Mouse (Mus musculus) heart, embryonic 15.5 days (tissue): ENCODE results near the gene H2afz. TPM values are rescaled to one million over a fixed set of nuclear protein-coding genes. Genes with fewer than 3 reads are reported as not detected.

ENCODE experiments used
- ATAC-seq: fragments of 200-750 bp; cut with Nextera tagmentation; replicated peaks from 2 replicates; pipeline ENCODE4 v1.8.0; 2017; ENCODE audit warnings: low read depth, moderate TSS enrichment; ENCODE audit not compliant: insufficient number of reproducible peaks, insufficient read depth, low FRiP score
- H3K27ac ChIP-seq: fragments of 300-500 bp; sonication (generic); 2 replicates; pipeline ENCODE4 v1.5.1; 2015; ENCODE audit warnings: mild to moderate bottlenecking, inconsistent platforms
- H3K27me3 ChIP-seq: fragments of 300-500 bp; sonication (generic); 2 replicates; pipeline ENCODE4 v1.6.1; 2015; ENCODE audit warnings: inconsistent platforms
- H3K36me3 ChIP-seq: fragments of 300-500 bp; sonication (generic); 2 replicates; pipeline ENCODE4 v1.6.1; 2015; ENCODE audit warnings: mild to moderate bottlenecking, inconsistent platforms
- H3K4me1 ChIP-seq: fragments of 300-500 bp; sonication (generic); replicated peaks from 2 replicates; pipeline ENCODE4 v1.6.1; 2015; ENCODE audit warnings: inconsistent platforms
- H3K4me2 ChIP-seq: fragments of 300-500 bp; sonication (generic); 2 replicates; pipeline ENCODE4 v1.6.1; 2015; ENCODE audit warnings: inconsistent platforms, mild to moderate bottlenecking, moderate library complexity
- H3K4me3 ChIP-seq: fragments of 300-500 bp; sonication (generic); 2 replicates; pipeline ENCODE4 v1.5.1; 2015; ENCODE audit warnings: mild to moderate bottlenecking, inconsistent platforms
- H3K9ac ChIP-seq: fragments of 300-500 bp; sonication (generic); 2 replicates; pipeline ENCODE4 v1.6.1; 2015; ENCODE audit warnings: mild to moderate bottlenecking, inconsistent platforms
- H3K9me3 ChIP-seq: fragments of 300-500 bp; sonication (generic); replicated peaks from 2 replicates; pipeline ENCODE4 v1.6.1; 2016; ENCODE audit warnings: inconsistent platforms
- WGBS: fragments of 180-500 bp; shearing (Covaris S2); methylation state at CpG from one replicate; pipeline ENCODE4 v1.1.7; 2015; ENCODE audit warnings: mixed read lengths; 5-methylcytosine and 5-hydroxymethylcytosine counted together
- polyA plus RNA-seq: library from polyadenylated mRNA; unstranded; fragments of >200 nt; fragmentation: Nextera tagmentation; extraction: Ambion mirVana; gene quantifications from 2 replicates; pipeline ENCODE4 v1.2.1, GENCODE M21; 2015

Gene H2afz
- 920 and 981 TPM in 2 replicates for polyA plus RNA-seq

DNA sequence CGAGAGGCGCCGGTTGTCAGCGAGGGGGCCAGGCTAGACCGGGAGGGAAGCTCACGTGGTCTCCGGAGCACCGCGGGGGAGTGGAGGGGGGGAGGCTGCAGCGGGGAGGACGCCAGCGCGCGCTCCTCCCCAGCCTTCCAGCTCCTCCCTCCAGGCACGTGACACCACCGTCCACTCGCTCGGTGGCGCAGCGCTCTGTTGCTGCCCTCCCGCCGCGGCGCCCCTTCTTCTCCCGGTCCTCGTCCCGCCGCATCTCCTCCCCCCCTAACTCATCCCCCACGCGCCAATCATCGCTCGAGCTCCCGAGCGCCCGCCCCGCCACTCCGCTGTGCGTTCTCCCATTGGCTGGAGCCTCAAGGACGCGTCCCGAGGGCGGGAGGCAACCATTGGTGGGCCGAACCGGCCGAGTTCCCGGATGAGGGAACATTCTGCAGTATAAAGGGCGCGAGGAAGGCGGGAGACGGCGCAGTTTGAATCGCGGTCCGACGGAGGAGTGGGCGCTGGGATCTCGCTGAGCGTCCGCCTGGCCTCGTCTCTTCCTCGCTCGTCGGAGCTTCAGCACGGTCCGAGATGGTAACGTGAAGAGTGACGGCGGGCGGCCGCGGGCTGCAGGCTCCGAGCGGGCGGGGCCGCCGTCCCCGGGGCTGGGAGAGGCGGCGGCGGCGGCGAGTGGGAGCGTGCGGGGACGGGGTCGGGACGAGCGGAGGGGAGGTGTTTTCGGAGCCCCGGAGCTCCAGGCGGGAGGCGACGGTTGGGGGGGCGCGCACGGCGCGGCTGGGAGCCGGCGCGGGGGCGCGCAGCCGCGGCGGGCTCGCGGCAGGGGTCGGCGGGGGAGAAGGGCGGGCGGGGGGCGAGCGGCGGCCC is at the start of gene H2afz:
H2afz (plus strand) TSS at position 364 of the 864 bp plus-strand sequence.
- Histone ChIP-seq H3K4me1 (peaks cover 31% of the 10 kb centered on the region), H3K36me3 (peaks cover 4% of the 10 kb centered on the region; the same call in 1 of the 2 replicates), H3K9ac (peak within 1 kb of the TSS; percentile 92), H3K27ac (peak within 1 kb of the TSS; percentile 96), H3K9me3 (no peaks in the 10 kb centered on the region), H3K27me3 (no peaks in the 10 kb centered on the region), H3K4me2 (peak within 1 kb of the TSS; percentile 77), H3K4me3 (peak within 1 kb of the TSS; percentile 85)
- WGBS: under 1% methylated on average over 104 of the region's 115 CpGs
- ATAC-seq: peak; percentile 93

DNA sequence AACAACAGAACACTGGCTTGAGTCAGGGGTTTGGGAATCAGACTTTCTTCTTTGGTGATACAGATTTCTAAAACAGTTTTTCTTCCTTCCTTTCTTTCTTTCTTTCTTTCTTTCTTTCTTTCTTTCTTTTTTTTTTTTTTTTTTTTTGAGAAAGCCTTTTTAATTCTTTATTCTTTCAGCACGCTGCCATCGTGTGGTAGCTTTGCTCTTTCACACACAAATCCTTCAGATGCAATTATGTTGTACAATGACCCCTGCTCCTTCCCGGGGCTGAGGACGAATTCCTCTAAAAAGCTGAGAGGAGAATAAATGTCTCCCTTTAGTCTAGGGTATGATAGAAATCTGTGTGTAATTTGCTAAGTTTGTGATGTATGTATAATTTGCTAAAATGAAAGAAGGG is 45.6 kb upstream of the H2afz start:
- Histone ChIP-seq H3K4me1 (no peaks in the 10 kb centered on the region), H3K9me3 (no peaks in the 10 kb centered on the region), H3K36me3 (no peaks in the 10 kb centered on the region), H3K4me3 (no peak overlapping the region), H3K27ac (no peak overlapping the region), H3K27me3 (no peaks in the 10 kb centered on the region), H3K4me2 (no peak overlapping the region), H3K9ac (no peak overlapping the region)
- WGBS: 44% methylated on average over 4 of the region's 4 CpGs
- no peak for ATAC-seq

DNA sequence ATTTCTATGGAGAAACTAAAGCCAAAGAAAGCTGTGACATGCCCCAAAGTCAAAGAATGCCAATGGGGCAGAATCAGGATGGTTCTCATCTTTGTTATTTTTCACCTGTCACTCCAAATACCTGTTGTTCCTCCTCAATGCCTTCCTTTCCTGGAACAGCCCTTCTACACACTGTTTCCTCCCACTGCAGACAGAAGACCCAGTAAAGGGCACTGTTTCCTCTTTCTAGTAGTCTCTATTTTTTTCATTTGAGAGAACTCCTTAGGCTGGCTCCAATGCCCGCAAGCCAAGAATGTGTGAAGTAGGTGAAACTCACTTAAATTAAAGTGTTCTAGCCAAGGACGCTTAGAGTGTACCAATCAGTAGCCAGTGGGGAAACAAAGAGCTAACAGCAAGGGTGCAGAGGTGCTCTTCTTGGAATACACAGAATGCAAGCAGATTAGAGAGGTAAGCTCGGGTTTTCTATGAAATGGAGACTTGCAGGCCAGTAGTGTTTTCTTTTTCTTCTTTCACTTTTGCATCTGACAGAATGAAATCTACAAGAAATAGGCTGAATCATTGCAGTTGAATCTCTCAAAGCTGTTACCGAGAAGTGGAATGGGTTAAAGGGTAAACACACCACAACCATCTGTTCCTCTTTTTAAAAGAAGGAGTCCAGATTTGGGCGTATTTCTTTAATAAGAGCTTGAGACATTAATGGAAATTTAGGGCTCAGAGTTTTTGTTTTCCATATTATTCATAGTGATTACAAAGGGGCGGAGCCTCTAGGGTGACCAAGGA is 43.4 kb upstream of the H2afz start:
- no peaks in the 10 kb centered on the region for H3K27me3 ChIP-seq
- ATAC-seq: no peak
- no peak overlapping the region for H3K27ac ChIP-seq
- WGBS: 68% methylated on average over 6 of the region's 6 CpGs
- H3K9me3 ChIP-seq: no peaks in the 10 kb centered on the region
- no peak overlapping the region for H3K4me2 ChIP-seq
- no peak overlapping the region for H3K9ac ChIP-seq
- no peaks in the 10 kb centered on the region for H3K36me3 ChIP-seq
- H3K4me1 ChIP-seq: no peaks in the 10 kb centered on the region
- H3K4me3 ChIP-seq: no peak overlapping the region

DNA sequence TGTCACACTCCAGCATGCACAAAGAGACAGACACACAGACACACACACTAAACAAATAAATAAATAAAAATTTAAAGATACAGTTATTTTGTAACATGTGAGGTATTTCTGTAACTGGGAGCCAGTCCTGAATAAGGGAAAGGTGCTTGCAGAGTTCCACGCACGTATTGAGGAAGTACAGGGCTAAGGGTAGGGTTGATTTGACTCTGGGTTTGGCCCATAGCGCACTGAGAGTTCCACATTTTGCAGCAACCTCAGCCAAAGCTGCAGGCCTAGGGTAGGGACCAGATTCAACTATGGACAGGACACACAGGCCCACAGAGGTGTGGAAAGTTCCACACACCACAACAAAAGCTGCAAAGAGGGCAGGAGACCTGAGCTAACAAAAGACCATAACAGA is 41.0 kb upstream of the H2afz start:
- 85% methylated on average over 3 of the region's 3 CpGs for WGBS

DNA sequence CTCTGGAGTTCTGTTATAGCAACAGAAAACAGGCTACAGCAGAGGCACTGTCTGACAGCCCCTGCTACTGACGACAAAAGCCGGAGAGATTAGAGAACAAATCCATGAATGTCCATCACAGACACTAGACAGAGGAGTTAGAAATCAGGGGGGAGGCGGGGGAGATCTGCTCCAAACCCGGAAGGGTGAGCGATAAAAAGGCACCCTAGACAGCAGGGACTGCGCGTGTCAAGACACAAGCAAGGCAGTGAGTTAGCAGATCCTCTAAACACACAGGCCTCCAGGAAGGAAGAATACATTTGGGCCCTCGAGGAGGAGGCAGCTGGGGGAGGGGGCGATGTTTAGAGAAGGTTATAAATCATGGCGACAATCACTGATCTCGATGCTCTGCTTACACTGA is 36.6 kb upstream of the H2afz start:
- Histone ChIP-seq H3K36me3 (no peaks in the 10 kb centered on the region), H3K9me3 (no peaks in the 10 kb centered on the region), H3K4me1 (peaks cover 7% of the 10 kb centered on the region), H3K27me3 (no peaks in the 10 kb centered on the region), H3K4me2 (no peak overlapping the region; the same call in 1 of the 2 replicates), H3K9ac (no peak overlapping the region), H3K27ac (peak overlapping the region; percentile 56), H3K4me3 (no peak overlapping the region)
- ATAC-seq: 0 out of 2 replicates have a peak, but pooled peaks have one; percentile 4
- WGBS: 24% methylated on average over 11 of the region's 11 CpGs

More for the DNA sequence above, 41.0 kb upstream of the H2afz start:
- ATAC-seq: no peak
- H3K27me3 ChIP-seq: no peaks in the 10 kb centered on the region
- H3K9me3 ChIP-seq: no peaks in the 10 kb centered on the region
- H3K4me1 ChIP-seq: peaks cover 7% of the 10 kb centered on the region
- no peak overlapping the region for H3K9ac ChIP-seq
- H3K4me3 ChIP-seq: no peak overlapping the region
- H3K36me3 ChIP-seq: no peaks in the 10 kb centered on the region
- H3K4me2 ChIP-seq: no peak overlapping the region
- no peak overlapping the region for H3K27ac ChIP-seq

DNA sequence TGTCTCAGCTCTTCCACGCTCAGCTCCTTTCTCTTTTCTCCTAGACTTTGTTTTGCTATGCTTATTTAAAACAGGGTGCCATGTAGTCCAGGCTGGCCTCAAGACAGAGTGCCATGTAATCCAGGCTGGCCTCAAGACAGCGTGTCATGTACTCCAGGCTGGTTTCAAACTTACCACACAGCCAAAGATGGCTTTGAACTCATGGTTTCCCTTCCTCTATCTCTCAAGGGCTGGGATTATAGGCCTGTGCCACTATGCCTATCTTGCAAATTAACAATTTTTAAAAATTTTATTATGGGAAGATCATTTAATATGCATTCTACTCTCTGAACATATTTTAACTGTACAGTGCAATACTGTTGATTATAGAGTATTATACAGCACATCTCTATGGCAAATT is 33.1 kb upstream of the H2afz start:
- WGBS: 89% methylated on average over 2 of the region's 2 CpGs
- no peak for ATAC-seq

DNA sequence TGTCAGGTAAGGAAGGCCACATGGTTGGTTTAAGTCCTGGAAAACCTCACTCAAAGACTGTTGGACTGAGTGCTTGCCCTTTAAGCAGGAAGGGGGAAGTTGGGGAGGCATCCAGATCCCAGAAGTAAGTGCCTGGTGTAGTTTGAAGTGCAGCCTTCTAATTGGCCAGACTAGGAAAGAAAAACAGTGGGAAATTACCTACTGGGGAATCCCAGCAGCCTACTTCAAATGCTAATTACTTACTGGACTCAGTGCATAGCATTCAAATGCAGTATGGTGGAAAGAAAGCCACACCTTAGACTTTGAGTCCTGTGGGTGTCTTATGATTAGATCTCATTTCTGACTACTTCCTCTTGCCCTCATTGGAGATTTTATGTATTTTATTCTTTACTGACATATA is 31.2 kb upstream of the H2afz start:
- no peak overlapping the region for H3K4me2 ChIP-seq
- no peaks in the 10 kb centered on the region for H3K9me3 ChIP-seq
- peaks cover under 1% of the 10 kb centered on the region; the same call in 1 of the 2 replicates for H3K4me1 ChIP-seq
- no peak overlapping the region for H3K4me3 ChIP-seq
- no peaks in the 10 kb centered on the region for H3K36me3 ChIP-seq
- H3K27me3 ChIP-seq: no peaks in the 10 kb centered on the region
- H3K9ac ChIP-seq: no peak overlapping the region
- ATAC-seq: no peak
- no peak overlapping the region for H3K27ac ChIP-seq

More for the DNA sequence above, 33.1 kb upstream of the H2afz start:
- Histone ChIP-seq H3K4me2 (no peak overlapping the region), H3K4me1 (peaks cover 7% of the 10 kb centered on the region), H3K36me3 (no peaks in the 10 kb centered on the region), H3K4me3 (no peak overlapping the region), H3K27me3 (no peaks in the 10 kb centered on the region), H3K9me3 (no peaks in the 10 kb centered on the region), H3K27ac (no peak overlapping the region), H3K9ac (no peak overlapping the region)

DNA sequence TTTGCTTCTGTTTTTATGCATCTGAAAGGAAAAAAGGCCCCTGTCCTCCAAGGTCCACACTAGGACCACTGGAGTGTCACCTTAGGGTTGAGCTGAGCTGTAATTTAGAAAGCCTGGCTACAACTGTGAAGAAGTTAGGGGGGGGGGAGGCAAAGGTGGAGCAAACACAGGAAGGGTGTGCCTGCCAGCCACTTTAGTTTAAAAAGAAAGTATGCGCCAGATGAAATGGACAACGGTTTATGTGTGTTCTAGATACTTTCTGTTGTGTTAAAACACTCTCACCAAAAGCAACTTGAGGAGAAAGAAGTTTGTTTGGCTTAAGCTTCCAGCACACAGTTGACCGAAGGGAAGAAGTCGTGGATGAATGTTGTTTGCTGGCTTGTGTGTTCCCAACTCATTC is 30.6 kb upstream of the H2afz start:
- no peak overlapping the region for H3K4me2 ChIP-seq
- no peak overlapping the region for H3K4me3 ChIP-seq
- no peaks in the 10 kb centered on the region for H3K27me3 ChIP-seq
- ATAC-seq: no peak
- H3K9ac ChIP-seq: no peak overlapping the region
- H3K27ac ChIP-seq: no peak overlapping the region
- no peaks in the 10 kb centered on the region for H3K36me3 ChIP-seq
- 80% methylated on average over 4 of the region's 4 CpGs for WGBS
- no peaks in the 10 kb centered on the region; the same call in 1 of the 2 replicates for H3K4me1 ChIP-seq
- no peaks in the 10 kb centered on the region for H3K9me3 ChIP-seq

DNA sequence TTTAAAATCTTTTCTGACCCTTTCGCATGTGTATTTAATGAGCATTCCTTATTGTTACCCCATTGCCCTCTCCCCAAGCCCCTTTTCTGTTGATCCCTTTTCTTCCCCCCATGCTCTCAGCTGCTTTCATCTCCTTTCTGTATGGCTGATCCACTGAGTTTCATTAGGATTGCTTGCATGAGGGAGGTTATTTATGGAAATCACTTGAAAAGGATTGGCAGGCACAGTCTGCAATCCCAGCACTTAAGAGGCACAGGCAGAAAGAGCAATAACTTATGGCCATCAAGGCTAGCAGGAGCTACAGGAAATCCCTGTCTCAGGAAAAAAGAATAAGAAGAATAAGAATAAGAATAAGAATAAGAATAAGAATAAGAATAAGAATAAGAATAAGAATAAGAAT is 27.7 kb upstream of the H2afz start:
- Histone ChIP-seq H3K4me3 (no peak overlapping the region), H3K9ac (no peak overlapping the region), H3K9me3 (no peaks in the 10 kb centered on the region), H3K27me3 (no peaks in the 10 kb centered on the region), H3K36me3 (no peaks in the 10 kb centered on the region), H3K4me2 (no peak overlapping the region), H3K4me1 (no peaks in the 10 kb centered on the region; the same call in 1 of the 2 replicates), H3K27ac (peak overlapping the region; percentile 51)
- ATAC-seq: no peak
- 61% methylated on average over 1 of the region's 1 CpGs for WGBS

DNA sequence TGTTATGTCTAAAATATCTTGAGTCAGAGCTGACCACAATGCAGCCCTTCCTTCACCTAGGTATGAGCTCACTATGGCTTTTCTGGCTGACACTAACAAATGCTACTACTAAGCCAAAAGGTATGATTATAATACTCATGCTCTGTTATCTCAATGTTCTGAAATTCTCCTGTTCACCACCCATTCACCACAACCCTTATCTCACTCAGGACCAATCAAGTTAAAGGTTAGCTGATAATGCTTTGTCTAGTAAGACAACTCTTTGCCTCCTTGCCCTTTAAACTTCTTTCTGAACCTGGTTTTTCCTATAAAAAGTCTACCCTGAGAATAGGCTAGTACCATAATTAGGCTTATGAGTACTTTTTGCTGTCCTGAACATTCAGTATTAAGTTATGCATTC is 26.1 kb upstream of the H2afz start:
- Histone ChIP-seq H3K27ac (no peak overlapping the region), H3K9me3 (no peaks in the 10 kb centered on the region), H3K4me1 (no peaks in the 10 kb centered on the region; the same call in 1 of the 2 replicates), H3K27me3 (no peaks in the 10 kb centered on the region), H3K9ac (no peak overlapping the region), H3K36me3 (no peaks in the 10 kb centered on the region), H3K4me2 (no peak overlapping the region), H3K4me3 (no peak overlapping the region)
- ATAC-seq: no peak

DNA sequence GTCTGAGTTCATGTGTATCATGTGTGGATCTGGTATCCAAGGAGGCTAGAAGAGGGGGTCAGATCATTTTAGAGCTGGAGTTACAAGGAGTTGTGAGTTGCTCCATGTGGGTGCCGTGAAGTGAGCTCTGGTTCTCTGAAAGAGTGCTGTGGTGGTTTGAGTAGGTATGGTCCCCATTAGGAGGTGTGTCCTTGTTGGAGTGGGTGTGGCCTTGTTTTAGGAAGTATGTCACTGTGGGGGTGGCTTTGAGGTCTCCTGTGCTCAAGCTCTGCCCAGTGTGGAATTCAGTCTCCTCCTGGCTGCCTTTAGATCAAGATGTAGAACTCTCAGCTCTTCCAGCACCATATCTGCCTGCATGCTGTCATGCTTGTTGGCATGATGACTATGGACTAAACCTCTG is 21.3 kb upstream of the H2afz start:
- Histone ChIP-seq H3K9ac (no peak overlapping the region), H3K36me3 (no peaks in the 10 kb centered on the region), H3K27ac (no peak overlapping the region), H3K4me3 (no peak overlapping the region), H3K4me1 (peaks cover 1% of the 10 kb centered on the region; the same call in 1 of the 2 replicates), H3K9me3 (no peaks in the 10 kb centered on the region), H3K4me2 (no peak overlapping the region), H3K27me3 (no peaks in the 10 kb centered on the region)
- ATAC-seq: no peak
- WGBS: 94% methylated on average over 1 of the region's 1 CpGs
